Mouse (Mus musculus) embryonic facial prominence, embryonic 11.5 days (tissue): ENCODE data around the gene Isg20l2. TPM values are rescaled to one million over a fixed set of nuclear protein-coding genes. Genes with fewer than 3 reads are reported as not detected.
A peak's percentile ranks its signal among the peaks of the same experiment; 100 is the strongest.

Experiments
- ATAC-seq: fragments of 200-750 bp; cut with Nextera tagmentation; replicated peaks from 2 replicates; pipeline ENCODE4 v1.8.0; 2017; ENCODE audit warnings: low read depth; ENCODE audit not compliant: insufficient number of reproducible peaks, low FRiP score, low TSS enrichment
- DNase-seq: peaks from one replicate; pipeline ENCODE4 v3.0.0-alpha.2; 2015; ENCODE audit warnings: low spot score
- H3K27ac ChIP-seq: fragments of 300-500 bp; sonication (generic); replicated peaks from 2 replicates; pipeline ENCODE4 v1.5.1; 2014; ENCODE audit warnings: mild to moderate bottlenecking, low read depth, low read length, control low read depth
- H3K27me3 ChIP-seq: fragments of 300-500 bp; sonication (generic); 2 replicates; pipeline ENCODE4 v1.6.1; 2014; ENCODE audit warnings: mild to moderate bottlenecking, low read length, moderate library complexity, mixed read lengths; ENCODE audit not compliant: control insufficient read depth, insufficient read depth
- H3K36me3 ChIP-seq: fragments of 300-500 bp; sonication (generic); replicated peaks from 2 replicates; pipeline ENCODE4 v1.6.1; 2014; ENCODE audit warnings: low read depth, mild to moderate bottlenecking, low read length, moderate library complexity, mixed read lengths; ENCODE audit not compliant: control insufficient read depth, insufficient read depth
- H3K4me1 ChIP-seq: fragments of 300-500 bp; sonication (generic); 2 replicates; pipeline ENCODE4 v1.6.1; 2014; ENCODE audit warnings: low read length, mixed read lengths; ENCODE audit not compliant: control insufficient read depth, insufficient read depth
- H3K4me2 ChIP-seq: fragments of 300-500 bp; sonication (generic); 2 replicates; pipeline ENCODE4 v1.6.1; 2014; ENCODE audit warnings: low read depth, mild to moderate bottlenecking, control low read depth, low read length, moderate library complexity
- H3K4me3 ChIP-seq: fragments of 300-500 bp; sonication (generic); 2 replicates; pipeline ENCODE4 v1.5.1; 2014; ENCODE audit warnings: low read depth, low read length, control low read depth
- H3K9ac ChIP-seq: fragments of 300-500 bp; sonication (generic); replicated peaks from 2 replicates; pipeline ENCODE4 v1.6.1; 2014; ENCODE audit warnings: mild to moderate bottlenecking, control low read depth, low read length
- H3K9me3 ChIP-seq: fragments of 300-500 bp; sonication (generic); replicated peaks from 2 replicates; pipeline ENCODE4 v1.6.1; 2016; ENCODE audit warnings: mild to moderate bottlenecking, low read length, inconsistent platforms, mixed read lengths; ENCODE audit not compliant: control insufficient read depth
- WGBS: fragments of 180-500 bp; shearing (Covaris S2); extraction: QIAGEN DNeasy Blood & Tissue Kit; methylation state at CpG from one replicate; pipeline ENCODE4 v1.1.7; 2014; 5-methylcytosine and 5-hydroxymethylcytosine counted together
- polyA plus RNA-seq: library from polyadenylated mRNA; unstranded; fragments of >200 nt; fragmentation: Nextera tagmentation; extraction: Ambion mirVana; gene quantifications from 2 replicates; pipeline ENCODE4 v1.2.1, GENCODE M21; 2014

The Isg20l2 gene
- polyA plus RNA-seq, 1 experiment from 2014 or later = 52.3 TPM

DNA sequence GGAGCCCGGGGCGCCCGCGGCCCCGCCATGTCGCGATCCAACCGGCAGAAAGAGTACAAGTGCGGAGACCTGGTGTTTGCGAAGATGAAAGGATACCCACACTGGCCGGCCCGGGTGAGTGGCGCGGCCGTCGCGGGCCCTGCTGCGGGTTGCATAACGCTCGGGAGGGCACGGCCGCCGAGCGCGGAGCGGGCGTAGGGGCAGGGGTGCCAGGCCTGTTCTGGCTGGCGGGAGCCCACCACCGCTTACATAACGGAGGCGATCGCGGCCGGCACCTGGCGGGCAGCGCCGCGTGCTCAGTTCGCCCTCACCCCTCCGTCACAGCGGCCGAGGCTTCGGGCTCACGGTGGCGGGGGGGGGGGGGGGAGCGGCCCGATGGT is 23.5 kb upstream of the Isg20l2 start:
- no peak for DNase-seq
- no peak for ATAC-seq
- under 1% methylated on average over 44 of the region's 47 CpGs for WGBS
- peak overlapping the region; percentile 62 for H3K4me2 ChIP-seq
- peaks cover 17% of the 10 kb centered on the region for H3K4me1 ChIP-seq
- no peaks in the 10 kb centered on the region for H3K9me3 ChIP-seq
- H3K36me3 ChIP-seq = no peaks in the 10 kb centered on the region
- H3K9ac ChIP-seq = peak overlapping the region; percentile 98
- H3K4me3 ChIP-seq = peak overlapping the region; percentile 99
- no peaks in the 10 kb centered on the region for H3K27me3 ChIP-seq
- H3K27ac ChIP-seq = peak overlapping the region; percentile 95

DNA sequence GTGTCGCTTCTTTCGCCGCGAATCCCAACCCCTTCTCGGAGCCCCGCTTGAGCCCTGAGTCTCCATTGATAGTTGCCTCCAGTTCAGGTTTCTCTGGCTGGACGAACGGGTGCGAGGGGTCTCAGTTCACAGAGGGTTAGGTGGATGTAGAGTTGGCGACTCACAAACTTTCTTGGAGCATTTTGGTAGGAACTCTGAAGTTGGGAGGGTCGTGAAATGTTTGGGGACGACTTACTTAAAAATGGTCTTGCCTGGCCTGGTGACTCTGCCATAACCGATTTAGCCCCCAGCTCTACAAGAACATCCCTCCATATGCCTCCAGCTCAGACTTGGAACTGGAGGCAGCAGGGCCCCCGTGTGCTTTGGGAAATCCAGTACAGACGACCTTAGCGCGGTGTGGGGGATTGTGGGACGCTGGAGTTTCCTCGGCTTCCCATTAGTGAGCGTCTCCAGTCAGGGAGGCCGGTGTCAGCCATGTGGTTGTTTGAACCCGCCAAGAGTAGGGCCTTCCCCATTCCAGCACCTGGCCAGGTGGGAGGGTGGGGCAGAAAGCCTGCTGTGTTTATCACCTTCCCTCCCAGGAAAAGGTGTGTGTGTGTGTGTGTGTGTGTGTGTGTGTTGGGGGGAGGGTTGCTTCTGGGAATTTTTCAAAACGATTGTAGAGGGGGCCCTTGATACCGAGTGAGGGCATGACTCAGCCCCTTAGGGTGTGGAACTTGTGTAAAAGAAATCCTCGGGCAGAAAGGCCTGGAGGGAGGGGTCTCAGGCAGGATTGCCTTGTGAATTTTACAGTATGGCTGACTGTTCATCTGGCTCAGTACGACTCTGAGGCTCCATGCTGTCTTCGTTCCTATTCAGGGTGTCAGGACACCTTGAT is 22.9 kb upstream of the Isg20l2 start:
- peak overlapping the region; percentile 98 for H3K9ac ChIP-seq
- WGBS = under 1% methylated on average over 27 of the region's 27 CpGs
- H3K4me3 ChIP-seq = peak overlapping the region; percentile 99
- H3K9me3 ChIP-seq = no peaks in the 10 kb centered on the region
- H3K4me1 ChIP-seq = peaks cover 17% of the 10 kb centered on the region
- ATAC-seq (no peak), DNase-seq (peak; percentile 61)
- no peaks in the 10 kb centered on the region for H3K36me3 ChIP-seq
- peak overlapping the region; percentile 62 for H3K4me2 ChIP-seq
- peak overlapping the region; percentile 95 for H3K27ac ChIP-seq
- no peaks in the 10 kb centered on the region for H3K27me3 ChIP-seq

DNA sequence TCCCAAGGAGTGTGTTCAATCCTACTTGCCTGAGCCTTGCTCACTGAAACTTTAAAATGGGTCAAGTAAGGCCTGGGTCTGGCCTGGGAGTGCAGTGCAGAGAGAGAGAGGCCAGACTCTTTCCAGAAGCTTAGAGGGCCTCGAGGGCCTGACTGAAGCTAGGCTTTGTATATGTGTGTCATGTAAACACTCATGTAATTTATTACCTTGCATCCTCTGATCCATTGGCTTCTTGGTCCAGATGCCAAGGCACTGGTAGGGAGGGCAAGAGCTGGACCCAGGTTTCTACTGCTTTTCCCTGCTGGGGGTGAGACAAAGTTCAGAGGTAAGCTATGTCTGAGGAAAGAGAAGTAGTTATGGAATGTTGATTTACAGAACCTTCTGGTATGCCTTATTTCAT is 22.2 kb upstream of the Isg20l2 start:
- no peak for DNase-seq
- H3K4me2 ChIP-seq = peak overlapping the region; percentile 62
- H3K9ac ChIP-seq = peak overlapping the region; percentile 98
- peak overlapping the region; percentile 99 for H3K4me3 ChIP-seq
- H3K36me3 ChIP-seq = no peaks in the 10 kb centered on the region
- peaks cover 17% of the 10 kb centered on the region for H3K4me1 ChIP-seq
- peak overlapping the region; percentile 95; the same call in 1 of the 2 replicates for H3K27ac ChIP-seq
- H3K9me3 ChIP-seq = no peaks in the 10 kb centered on the region
- ATAC-seq = no peak
- WGBS = 4% methylated on average over 1 of the region's 1 CpGs
- H3K27me3 ChIP-seq = no peaks in the 10 kb centered on the region

DNA sequence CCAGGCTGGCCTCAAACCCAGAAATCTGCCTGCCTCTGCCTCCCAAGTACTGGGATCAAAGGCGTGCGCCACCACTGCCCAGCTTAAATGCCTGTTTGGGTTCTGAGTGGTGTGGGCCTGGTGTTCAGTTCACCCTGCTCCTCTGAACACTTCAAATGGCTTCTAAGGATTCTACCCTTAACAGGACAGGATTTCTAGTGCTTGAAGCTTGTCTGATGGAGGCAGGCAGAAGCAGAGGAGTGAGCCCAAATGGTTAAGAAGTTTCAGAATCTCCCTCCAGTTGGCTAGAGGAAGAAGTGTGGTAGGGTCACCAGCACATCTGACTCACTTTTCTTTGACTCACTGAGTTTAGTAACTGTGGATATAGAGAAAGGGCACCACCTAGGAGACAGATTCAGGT is 20.7 kb upstream of the Isg20l2 start:
- H3K4me1 ChIP-seq = peaks cover 17% of the 10 kb centered on the region
- H3K36me3 ChIP-seq = no peaks in the 10 kb centered on the region; the same call in 1 of the 2 replicates
- H3K4me2 ChIP-seq = peak overlapping the region; percentile 3; the same call in 1 of the 2 replicates
- no peak overlapping the region for H3K9ac ChIP-seq
- H3K27me3 ChIP-seq = no peaks in the 10 kb centered on the region
- H3K4me3 ChIP-seq = no peak overlapping the region
- WGBS = 81% methylated on average over 2 of the region's 2 CpGs
- 0 out of 2 replicates have a peak overlapping the region, but pooled peaks have one; percentile 16 for H3K27ac ChIP-seq
- DNase-seq (no peak), ATAC-seq (no peak)
- H3K9me3 ChIP-seq = no peaks in the 10 kb centered on the region

DNA sequence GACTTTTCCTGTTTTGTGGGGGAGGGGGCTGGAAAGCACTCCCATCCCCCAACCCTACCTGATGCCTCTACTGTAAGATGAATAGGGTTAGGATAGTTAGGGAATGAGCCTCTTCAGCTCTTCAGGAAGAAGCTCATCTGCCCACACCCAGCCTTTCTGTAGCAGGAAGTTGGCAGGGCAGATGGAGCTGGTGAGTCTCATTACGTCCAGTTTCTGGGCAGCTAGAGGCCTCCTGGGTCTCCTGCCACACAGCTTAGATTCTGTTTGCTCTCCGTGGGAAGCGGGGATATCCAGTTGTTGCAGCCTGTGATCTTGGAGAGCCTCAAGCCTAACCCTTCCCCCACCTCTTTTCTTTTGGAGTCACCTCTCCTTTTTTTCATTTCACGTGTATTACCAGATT is 20.2 kb upstream of the Isg20l2 start:
- no peak for DNase-seq
- Histone ChIP-seq H3K4me1 (peaks cover 17% of the 10 kb centered on the region), H3K36me3 (no peaks in the 10 kb centered on the region; the same call in 1 of the 2 replicates), H3K9ac (no peak overlapping the region), H3K27ac (peak overlapping the region; percentile 70), H3K4me2 (peak overlapping the region; percentile 54), H3K27me3 (no peaks in the 10 kb centered on the region), H3K9me3 (no peaks in the 10 kb centered on the region), H3K4me3 (peak overlapping the region; percentile 28; the same call in 1 of the 2 replicates)
- 5% methylated on average over 4 of the region's 4 CpGs for WGBS
- ATAC-seq = no peak

DNA sequence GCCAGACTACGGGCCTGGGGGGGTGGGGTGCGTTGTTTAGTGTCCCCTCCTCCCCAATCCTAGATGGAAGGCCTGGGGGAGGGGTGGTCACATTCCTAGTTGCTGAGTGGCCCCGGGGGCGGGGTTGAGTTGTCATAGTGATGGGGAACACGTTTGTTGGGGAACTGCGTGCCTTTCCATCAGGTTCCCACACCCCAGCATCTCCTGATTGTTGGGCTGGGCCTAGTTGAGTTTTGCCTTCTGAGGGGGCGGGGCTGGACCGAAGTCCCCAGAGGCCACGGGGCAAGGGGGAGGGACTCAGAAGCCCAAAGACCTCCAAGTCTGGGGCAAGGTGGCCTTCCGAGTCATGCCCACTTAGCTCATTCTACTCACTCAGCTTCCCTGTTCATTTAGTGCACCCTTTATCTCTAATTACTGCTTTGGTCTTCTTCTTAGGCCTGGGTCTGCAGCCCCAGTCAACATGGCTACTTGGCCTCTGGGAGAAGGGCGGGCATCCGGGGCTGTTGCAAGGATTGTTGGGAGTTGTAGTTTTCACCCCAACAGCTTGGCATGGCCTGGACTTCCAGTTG is 19.5 kb upstream of the Isg20l2 start:
- Histone ChIP-seq H3K4me3 (peak overlapping the region; percentile 28), H3K4me1 (peaks cover 17% of the 10 kb centered on the region), H3K27ac (peak overlapping the region; percentile 70), H3K27me3 (no peaks in the 10 kb centered on the region), H3K36me3 (no peaks in the 10 kb centered on the region; the same call in 1 of the 2 replicates), H3K9me3 (no peaks in the 10 kb centered on the region), H3K9ac (peak overlapping the region; percentile 43), H3K4me2 (peak overlapping the region; percentile 54)
- ATAC-seq = peak; percentile 29
- peak; percentile 91 for DNase-seq
- WGBS = 3% methylated on average over 12 of the region's 12 CpGs

DNA sequence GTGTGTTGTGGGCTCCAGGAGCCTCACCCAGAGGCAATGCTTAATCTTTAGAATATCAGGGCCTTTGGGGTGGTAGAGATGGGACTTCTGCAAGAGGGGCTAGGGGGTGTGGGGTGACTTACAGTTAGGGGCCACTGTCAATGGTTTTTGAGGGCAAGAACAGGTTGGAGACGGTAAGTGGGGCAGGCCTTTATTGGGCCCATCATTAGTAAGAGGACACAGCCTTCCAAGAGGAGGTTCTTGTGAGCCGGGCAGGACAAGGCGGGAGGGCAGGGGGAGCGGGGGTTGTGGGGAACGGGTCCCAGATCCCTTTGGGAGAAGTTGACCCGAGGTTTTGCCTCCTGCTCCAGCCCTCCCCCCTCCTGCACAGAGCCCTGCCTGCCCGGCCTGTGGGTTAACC is 16.6 kb upstream of the Isg20l2 start:
- Histone ChIP-seq H3K4me1 (peaks cover 17% of the 10 kb centered on the region), H3K27me3 (no peaks in the 10 kb centered on the region), H3K27ac (no peak overlapping the region), H3K36me3 (no peaks in the 10 kb centered on the region; the same call in 1 of the 2 replicates), H3K4me2 (no peak overlapping the region), H3K4me3 (no peak overlapping the region), H3K9me3 (no peaks in the 10 kb centered on the region), H3K9ac (no peak overlapping the region)
- no peak for DNase-seq
- WGBS = 84% methylated on average over 7 of the region's 7 CpGs
- no peak for ATAC-seq

DNA sequence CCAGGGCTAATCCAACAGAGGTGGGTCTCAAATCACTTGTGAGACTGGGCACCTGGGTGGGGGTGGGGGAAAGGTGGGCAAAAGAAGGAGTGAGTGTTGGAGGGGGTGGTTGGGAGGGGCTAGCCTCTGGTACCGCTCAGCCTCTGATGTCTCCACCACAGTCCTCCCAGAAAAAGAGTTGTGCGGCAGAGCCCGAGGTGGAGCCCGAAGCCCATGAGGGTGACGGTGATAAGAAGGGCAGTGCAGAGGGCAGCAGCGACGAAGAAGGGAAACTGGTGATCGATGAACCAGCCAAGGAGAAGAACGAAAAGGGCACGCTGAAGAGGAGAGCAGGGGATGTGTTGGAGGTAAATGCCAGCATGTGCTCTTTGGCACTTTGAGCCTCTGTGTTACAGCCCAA is 16.2 kb upstream of the Isg20l2 start:
- ATAC-seq (no peak), DNase-seq (no peak)
- peaks cover 17% of the 10 kb centered on the region for H3K4me1 ChIP-seq
- H3K4me3 ChIP-seq = no peak overlapping the region
- no peak overlapping the region for H3K27ac ChIP-seq
- WGBS = 93% methylated on average over 10 of the region's 10 CpGs
- no peaks in the 10 kb centered on the region for H3K9me3 ChIP-seq
- no peaks in the 10 kb centered on the region; the same call in 1 of the 2 replicates for H3K36me3 ChIP-seq
- no peaks in the 10 kb centered on the region for H3K27me3 ChIP-seq
- H3K9ac ChIP-seq = no peak overlapping the region
- H3K4me2 ChIP-seq = no peak overlapping the region
